9 mouse cellular contexts compared by ENCODE assay signal in genomic region chr14:77011804-77012203, GRCm38 (mm10). TPM values are rescaled to one million over a fixed set of nuclear protein-coding genes. Genes with fewer than 3 reads are reported as not detected.
DNase-seq lines count a peak whose midpoint lies in the region; ATAC-seq and TF ChIP-seq lines count a peak whose summit lies in the region.
"Had no signal": no experiment of that assay in that cellular context is flagged by ENCODE, and none has a peak within 500 bp of the region (broad histone marks: within the 10 kb centered on the region; RNA-seq: fewer than 3 reads in every experiment).

No protein-coding gene starts in this region.

- peak; percentile 45 for DNase-seq in kidney, adult 11 months
- peak; percentile 79 for DNase-seq in brain, adult 2 months (ENCODE audit: low read depth, low spot score)
- DNase-seq in layer of hippocampus, postnatal 25 days (ENCODE audit: extremely low spot score in 1 of 2, low spot score in 1 of 2): peak; percentile 51 to 82
- DNase-seq in midbrain, embryonic 10.5 days (ENCODE audit: low spot score): peak; percentile 68
- peak; percentile 23 for DNase-seq in skeletal muscle tissue, adult 2 months (ENCODE audit: low read depth, low spot score)

- H3K9ac ChIP-seq in kidney, embryonic 15.5 days: no peak overlapping the region
- peak overlapping the region; percentile 55; the same call in 1 of the 2 replicates for H3K9ac ChIP-seq in hindbrain, embryonic 13.5 days
- H3K9ac ChIP-seq: neural tube, embryonic 12.5 days had no signal

- H3K4me2 ChIP-seq in kidney, embryonic 15.5 days: no peak overlapping the region
- no peak overlapping the region for H3K4me2 ChIP-seq in hindbrain, embryonic 13.5 days
- H3K4me2 ChIP-seq: neural tube, embryonic 12.5 days had no signal

- no peak overlapping the region for H3K27ac ChIP-seq in kidney, embryonic 15.5 days
- no peak overlapping the region for H3K27ac ChIP-seq in embryonic fibroblast, embryonic 13.5 days (ENCODE audit: insufficient read depth, low read length)
- peak overlapping the region; percentile 74 for H3K27ac ChIP-seq in hindbrain, embryonic 13.5 days
- no peak overlapping the region for H3K27ac ChIP-seq in midbrain, embryonic 10.5 days (replicated peaks)
- H3K27ac ChIP-seq: neural tube, embryonic 12.5 days had no signal

- TF ChIP-seq CTCF in embryonic fibroblast, embryonic 13.5 days (IDR thresholded peaks at IDR 0.05; ENCODE audit: borderline replicate concordance, insufficient read depth, low read length): peak; percentile 52; the same call in 1 of the 2 replicates

- no peak for ATAC-seq in kidney, embryonic 15.5 days (replicated peaks; ENCODE audit: low FRiP score)
- peak; percentile 65 for ATAC-seq in hindbrain, embryonic 13.5 days (ENCODE audit: low FRiP score)

- H3K4me3 ChIP-seq in kidney, embryonic 15.5 days (replicated peaks): no peak overlapping the region
- H3K4me3 ChIP-seq in embryonic fibroblast, embryonic 13.5 days (ENCODE audit: insufficient read depth, low read length): no peak overlapping the region
- H3K4me3 ChIP-seq in hindbrain, embryonic 13.5 days: no peak overlapping the region
- H3K4me3 ChIP-seq in midbrain, embryonic 10.5 days: no peak overlapping the region
- H3K4me3 ChIP-seq: neural tube, embryonic 12.5 days had no signal

- 0 out of 2 replicates have a peak, but pooled peaks cover under 1% of the 10 kb centered on the region for H3K4me1 ChIP-seq in kidney, embryonic 15.5 days
- H3K4me1 ChIP-seq in embryonic fibroblast, embryonic 13.5 days (ENCODE audit: control insufficient read depth, insufficient read depth, low read length): no peaks in the 10 kb centered on the region; the same call in 1 of the 2 replicates
- H3K4me1 ChIP-seq in hindbrain, embryonic 13.5 days (replicated peaks): no peaks in the 10 kb centered on the region
- H3K4me1 ChIP-seq in midbrain, embryonic 10.5 days: 0 out of 2 replicates have a peak, but pooled peaks cover 3% of the 10 kb centered on the region
- H3K4me1 ChIP-seq: neural tube, embryonic 12.5 days had no signal

- no peaks in the 10 kb centered on the region for H3K27me3 ChIP-seq in kidney, embryonic 15.5 days
- no peaks in the 10 kb centered on the region for H3K27me3 ChIP-seq in hindbrain, embryonic 13.5 days
- no peaks in the 10 kb centered on the region for H3K27me3 ChIP-seq in midbrain, embryonic 10.5 days (ENCODE audit: low read depth, poor library complexity, severe bottlenecking)
- H3K27me3 ChIP-seq: neural tube, embryonic 12.5 days had no signal

- H3K36me3 ChIP-seq in kidney, embryonic 15.5 days: no peaks in the 10 kb centered on the region
- no peaks in the 10 kb centered on the region for H3K36me3 ChIP-seq in hindbrain, embryonic 13.5 days
- H3K36me3 ChIP-seq in midbrain, embryonic 10.5 days: no peaks in the 10 kb centered on the region
- H3K36me3 ChIP-seq: neural tube, embryonic 12.5 days had no signal

- no peaks in the 10 kb centered on the region for H3K9me3 ChIP-seq in kidney, embryonic 15.5 days (replicated peaks)
- H3K9me3 ChIP-seq in hindbrain, embryonic 13.5 days: no peaks in the 10 kb centered on the region
- no peaks in the 10 kb centered on the region for H3K9me3 ChIP-seq in midbrain, embryonic 10.5 days (replicated peaks)
- H3K9me3 ChIP-seq: neural tube, embryonic 12.5 days had no signal

- no peak for TF ChIP-seq POLR2A in embryonic fibroblast, embryonic 13.5 days (IDR thresholded peaks at IDR 0.05; ENCODE audit: low read depth, low read length)

- WGBS in kidney, embryonic 15.5 days: 9% methylated on average over 3 of the region's 3 CpGs
- WGBS in hindbrain, embryonic 13.5 days: 7% methylated on average over 3 of the region's 3 CpGs
- WGBS in midbrain, embryonic 10.5 days: 5% methylated on average over 3 of the region's 3 CpGs

RNA-seq across cellular contexts. Expression of gene Ccdc122, which starts 24.8 kb away (rescaled TPM):
- polyA plus RNA-seq in kidney, embryonic 15.5 days (2015; fragmentation: Nextera tagmentation; extraction: Ambion mirVana): 1.4 TPM in 2 replicates
- polyA plus RNA-seq in embryonic fibroblast, embryonic 13.5 days (2011; ENCODE audit: insufficient read length, low read depth, missing spikeins): 14.9 and 15.6 TPM in 2 replicates
- 0.70 and 0.88 TPM in 2 replicates for polyA plus RNA-seq in hindbrain, embryonic 13.5 days (2015; fragmentation: Nextera tagmentation; extraction: Ambion mirVana)
- 1 to 10 TPM; 1.0 to 1.3 TPM for total RNA-seq in layer of hippocampus, postnatal 25 days (2021)
- 0.93 and 0.96 TPM in 2 replicates for polyA plus RNA-seq in midbrain, embryonic 10.5 days (2016; fragmentation: Nextera tagmentation; extraction: Ambion mirVana)

RNA-seq across cellular contexts. Expression of gene Lacc1, which starts 24.9 kb away (rescaled TPM):
- 6.9 TPM in 2 replicates for polyA plus RNA-seq in kidney, embryonic 15.5 days (2015; fragmentation: Nextera tagmentation; extraction: Ambion mirVana)
- 17.1 and 19.8 TPM in 2 replicates for polyA plus RNA-seq in embryonic fibroblast, embryonic 13.5 days (2011; ENCODE audit: insufficient read length, low read depth, missing spikeins)
- polyA plus RNA-seq in hindbrain, embryonic 13.5 days (2015; fragmentation: Nextera tagmentation; extraction: Ambion mirVana): 2.5 and 3.8 TPM in 2 replicates
- 1 to 10 TPM; 3.0 to 4.9 TPM for total RNA-seq in layer of hippocampus, postnatal 25 days (2021)
- polyA plus RNA-seq in midbrain, embryonic 10.5 days (2016; fragmentation: Nextera tagmentation; extraction: Ambion mirVana): 3.2 and 3.8 TPM in 2 replicates

Comparison
In these comparisons a context has a peak if more than half of its experiments do, and no peak if none do; other contexts are left out.
1. DNase-seq: peak in every context shown above with its lines; median percentile 79 in brain, adult 2 months; 68 in midbrain, embryonic 10.5 days; 66 in layer of hippocampus, postnatal 25 days; 45 in kidney, adult 11 months; 23 in skeletal muscle tissue, adult 2 months.